Mouse (Mus musculus) frontal cortex, adult 2 months (tissue): ENCODE data around the gene Ces4a. TPM values are rescaled to one million over a fixed set of nuclear protein-coding genes. Genes with fewer than 3 reads are reported as not detected.
"Not testable (repeated sequence)": the region's sequence is repeated elsewhere in the genome, so short reads cannot be mapped to it uniquely, and the experiment has no call there.

ENCODE experiments used
- DNase-seq, 2 experiments: peaks; one replicate each; pipeline ENCODE4 v3.0.0; 2022; ENCODE audit warnings: low spot score in 1 of 2; ENCODE audit errors: extremely low spot score in 1 of 2
- polyA plus RNA-seq: library from polyadenylated mRNA; depleted of rRNA; stranded (reverse); fragments of >200 nt; gene quantifications from 2 replicates; pipeline ENCODE4 v1.2.3, GENCODE M21; 2012; rRNA removed

Gene Ces4a
- not detected in 2 replicates for polyA plus RNA-seq

- DNase-seq, result no peak
Observed at GRCm38 (mm10) chr8:105131509-105131908, at the start of gene Ces4a. Ces4a (plus strand) TSS chr8:105131800.

GRCm38 (mm10) chr8:105083449-105084050 lies 48.0 kb upstream of the Ces4a start, which contains the start of gene Ces3b:
Ces3b (plus strand) TSS chr8:105083753.
- no peak for DNase-seq

GRCm38 (mm10) chr8:105088166-105088565 lies 43.4 kb upstream of the Ces4a start:
- DNase-seq, result not testable (repeated sequence)

GRCm38 (mm10) chr8:105088581-105088980 lies 43.0 kb upstream of the Ces4a start:
- DNase-seq, result no peak

- DNase-seq, result no peak
Observed at GRCm38 (mm10) chr8:105093992-105094391, 37.6 kb upstream of the Ces4a start.

GRCm38 (mm10) chr8:105102101-105102785 lies 29.4 kb upstream of the Ces4a start:
- DNase-seq, result not testable (repeated sequence)

GRCm38 (mm10) chr8:105103701-105104100 lies 27.9 kb upstream of the Ces4a start:
- not testable (repeated sequence) for DNase-seq

GRCm38 (mm10) chr8:105104220-105104619 lies 27.4 kb upstream of the Ces4a start:
- no peak for DNase-seq

- DNase-seq, result no peak
Observed at GRCm38 (mm10) chr8:105129864-105130263, 1.7 kb upstream of the Ces4a start.

GRCm38 (mm10) chr8:105138423-105138822 lies 6.8 kb downstream of the Ces4a start:
- peak in 1 of 2 experiments; percentile 68 for DNase-seq

- DNase-seq, result no peak
Observed at GRCm38 (mm10) chr8:105142395-105142794, 10.8 kb downstream of the Ces4a start.

GRCm38 (mm10) chr8:105151654-105152053 lies 20.1 kb downstream of the Ces4a start:
- DNase-seq, result no peak

- peak; percentile 33 to 74 for DNase-seq
Observed at GRCm38 (mm10) chr8:105152623-105153398, 21.2 kb downstream of the Ces4a start.

- DNase-seq, result no peak
Observed at GRCm38 (mm10) chr8:105154316-105154715, 22.7 kb downstream of the Ces4a start.

GRCm38 (mm10) chr8:105155091-105155745 lies 23.6 kb downstream of the Ces4a start:
- no peak for DNase-seq

GRCm38 (mm10) chr8:105157555-105157954 lies 26.0 kb downstream of the Ces4a start:
- no peak for DNase-seq

GRCm38 (mm10) chr8:105158084-105158483 lies 26.5 kb downstream of the Ces4a start:
- DNase-seq, result no peak

- DNase-seq, result no peak
Observed at GRCm38 (mm10) chr8:105161121-105161652, 29.6 kb downstream of the Ces4a start.

- DNase-seq, result no peak
Observed at GRCm38 (mm10) chr8:105164272-105164902, 32.8 kb downstream of the Ces4a start.

GRCm38 (mm10) chr8:105165191-105165590 lies 33.6 kb downstream of the Ces4a start:
- no peak for DNase-seq
